Mouse (Mus musculus) brain, adult 2 months (tissue): ENCODE measurements at regions not wholly inside any gene's neighbourhood (a gene's known extent, or its start where the extent isn't known, plus 50 kb on each side); places are given as distances from the start of the nearest gene placed in this dataset.

Experiments
- DNase-seq: peaks from one replicate; pipeline ENCODE4 v3.0.0; 2011; ENCODE audit warnings: low read depth, low spot score

GRCm38 (mm10) chr5:97656167-97656924, 199.5 kb upstream of the Gk2 start:
- peak; percentile 38 for DNase-seq

DNA sequence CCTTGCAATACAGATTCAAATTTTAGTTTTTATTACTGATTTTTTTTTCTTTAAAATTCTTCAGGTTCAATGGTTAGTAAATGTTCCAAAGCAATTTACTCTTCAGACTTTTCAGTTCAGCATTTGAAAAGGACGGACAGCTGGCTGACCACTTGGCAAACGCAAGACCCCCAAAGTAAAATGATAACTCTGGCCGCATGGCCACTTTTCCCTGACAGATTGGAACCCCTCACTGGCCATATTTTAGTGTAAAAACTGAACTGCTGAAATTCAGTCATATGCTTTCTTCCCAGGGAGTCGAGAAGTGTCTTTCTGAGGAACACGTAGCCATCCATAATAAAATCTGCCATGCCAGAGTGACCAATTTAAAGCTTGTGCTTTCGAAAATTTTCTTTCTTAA, 198.4 kb upstream of the Gk2 start:
- no peak for DNase-seq

- DNase-seq, result no peak
Observed at GRCm38 (mm10) chr5:97654414-97654813, 197.6 kb upstream of the Gk2 start.

GRCm38 (mm10) chr5:97642251-97642650, 185.4 kb upstream of the Gk2 start:
- peak; percentile 64 for DNase-seq

DNA sequence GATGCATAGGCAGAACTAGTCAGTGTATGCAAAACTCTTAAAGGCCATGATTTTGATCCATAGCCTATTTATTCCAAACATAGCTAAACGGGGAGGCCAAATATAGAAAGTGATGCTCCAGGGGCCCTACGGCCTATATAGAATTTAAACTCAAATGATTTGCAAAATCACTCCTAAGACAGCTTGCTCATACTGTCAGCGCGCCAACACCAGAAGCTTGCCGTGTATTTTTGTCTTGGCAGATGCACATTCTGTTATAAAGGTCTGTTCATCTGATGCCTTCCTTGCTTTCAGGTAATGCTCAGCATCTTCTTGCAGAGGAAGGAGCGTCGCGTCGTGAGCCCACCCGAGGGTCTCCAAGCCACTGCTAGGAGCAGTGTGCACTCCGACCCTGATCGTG, 184.8 kb upstream of the Gk2 start:
- DNase-seq, result peak; percentile 89

DNA sequence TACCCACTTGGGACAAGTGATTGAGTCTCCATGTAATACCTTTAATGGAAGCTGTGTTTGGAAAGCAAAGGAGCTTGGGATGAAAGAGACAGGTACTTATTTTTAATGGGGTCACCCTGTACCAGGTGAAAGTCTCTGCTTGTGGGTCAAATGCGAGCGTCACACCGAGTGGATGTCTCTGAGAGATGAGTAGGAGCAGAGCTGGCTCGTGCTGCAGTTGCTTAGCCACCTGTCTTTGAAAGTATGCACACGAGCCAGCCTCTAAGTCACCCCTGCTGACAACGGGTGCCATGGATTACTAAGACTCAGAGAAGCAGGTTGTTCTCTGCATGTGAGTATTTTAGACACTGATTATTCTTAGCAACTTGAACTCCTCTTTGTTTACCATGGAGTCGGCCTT, 179.5 kb upstream of the Gk2 start:
- no peak for DNase-seq

GRCm38 (mm10) chr5:97633766-97634165, 176.9 kb upstream of the Gk2 start:
- peak; percentile 82 for DNase-seq

- DNase-seq, result no peak
Observed at GRCm38 (mm10) chr5:97632791-97633190, 176.0 kb upstream of the Gk2 start.

GRCm38 (mm10) chr5:97625200-97625599, 168.4 kb upstream of the Gk2 start:
- peak; percentile 58 for DNase-seq

DNA sequence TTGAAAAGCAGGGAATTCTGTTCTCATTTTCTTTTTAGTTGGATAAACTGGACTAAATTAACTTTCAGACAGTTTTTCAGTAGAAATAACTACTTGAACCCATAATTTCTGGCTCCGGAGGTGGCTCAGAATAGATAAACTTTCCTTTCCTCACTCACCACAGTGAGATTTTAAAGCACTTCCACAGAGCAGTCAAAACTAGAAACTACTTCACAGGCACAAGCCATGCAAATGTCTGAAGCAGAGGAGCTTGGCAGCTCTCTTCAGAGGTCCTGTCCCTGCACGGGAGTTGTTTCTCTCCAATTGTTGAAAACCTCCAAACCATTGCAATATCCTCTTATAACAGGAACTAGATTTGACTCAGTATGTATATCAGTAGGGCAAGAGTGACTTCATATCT, 163.1 kb upstream of the Gk2 start:
- DNase-seq, result no peak

DNA sequence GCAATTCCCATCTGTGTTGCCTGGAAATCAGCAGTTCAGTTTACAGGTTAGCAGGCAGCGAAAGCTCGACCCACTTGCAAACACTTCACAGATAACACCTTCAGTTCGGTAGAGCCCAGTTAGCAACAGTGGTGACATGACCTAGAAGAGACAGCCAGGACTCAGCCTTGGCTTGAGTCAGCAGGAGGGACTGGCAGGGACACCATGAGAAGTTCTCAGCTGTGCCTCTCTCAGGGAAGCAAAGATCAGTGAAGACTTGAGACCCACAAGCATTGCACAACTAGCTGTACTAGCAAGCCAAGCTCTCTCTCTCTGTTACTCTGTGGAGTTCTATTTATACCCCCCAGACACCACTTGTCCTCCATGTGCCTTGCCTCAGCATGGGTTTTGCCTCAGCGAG, 161.6 kb upstream of the Gk2 start:
- DNase-seq, result no peak

DNA sequence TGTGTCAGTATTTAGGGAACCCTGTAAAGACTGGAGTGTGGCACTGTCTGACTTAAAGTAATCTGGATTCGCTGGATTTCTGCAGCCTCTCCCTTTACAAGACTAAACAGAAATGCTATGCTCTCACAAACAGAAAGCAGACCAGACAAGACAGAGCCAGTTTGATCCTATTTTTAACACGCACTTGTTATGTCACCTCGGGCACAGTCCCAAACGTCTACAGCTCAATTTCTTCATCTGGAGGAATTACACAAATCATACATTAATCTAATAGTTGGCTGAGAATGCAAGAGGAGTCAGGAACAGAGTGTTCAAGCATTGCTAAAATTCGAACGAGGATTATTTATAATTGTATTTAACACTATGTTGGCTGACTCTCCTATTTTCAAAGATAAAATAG, 145.4 kb upstream of the Gk2 start:
- DNase-seq, result peak; percentile 17

- no peak for DNase-seq
Observed at GRCm38 (mm10) chr5:97601384-97601783, 144.6 kb upstream of the Gk2 start.

DNA sequence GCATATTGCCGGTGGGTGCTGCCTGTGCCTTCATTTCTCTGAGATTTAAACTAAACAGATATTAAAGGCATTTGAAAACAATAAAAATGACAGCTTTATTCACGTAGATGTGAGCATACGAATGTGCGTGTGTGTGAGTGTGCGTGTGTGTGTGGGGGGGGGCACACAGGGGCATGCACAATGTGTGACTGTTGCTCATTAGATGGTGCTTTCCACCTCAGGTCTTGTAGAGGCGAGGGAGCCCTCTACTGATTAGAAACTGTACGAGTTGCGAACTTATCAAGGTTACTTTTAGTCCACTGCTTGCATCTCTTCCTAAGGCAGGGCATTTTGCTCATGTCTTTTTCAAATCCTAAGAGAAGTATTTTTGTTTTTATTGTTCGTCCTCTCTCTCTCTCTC, 141.9 kb upstream of the Gk2 start:
- DNase-seq, result peak; percentile 65

DNA sequence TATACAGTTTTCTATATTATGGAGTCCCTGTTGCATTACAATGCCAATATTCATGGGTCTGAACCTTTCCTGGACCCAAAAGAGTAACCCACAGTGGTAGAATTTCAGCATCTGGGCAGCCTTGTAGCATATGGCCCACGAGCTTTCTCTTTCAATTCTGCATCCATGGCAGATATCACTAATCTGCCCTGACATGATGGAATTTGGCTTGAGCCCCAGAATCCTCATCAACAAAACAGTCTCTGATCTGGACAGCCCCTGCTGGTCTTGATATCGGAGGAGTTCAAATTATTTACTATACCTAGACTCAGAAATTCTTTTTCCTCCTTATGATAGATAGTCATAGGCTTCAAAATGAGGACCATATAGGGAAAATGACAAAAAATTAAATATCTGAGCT, 139.1 kb upstream of the Gk2 start:
- DNase-seq, result no peak

- DNase-seq, result no peak
Observed at GRCm38 (mm10) chr5:97594081-97594480, 137.3 kb upstream of the Gk2 start.

- no peak for DNase-seq
Observed at GRCm38 (mm10) chr5:97582509-97582908, 125.7 kb upstream of the Gk2 start.

GRCm38 (mm10) chr5:97565486-97565885, 108.7 kb upstream of the Gk2 start:
- DNase-seq, result peak; percentile 16

DNA sequence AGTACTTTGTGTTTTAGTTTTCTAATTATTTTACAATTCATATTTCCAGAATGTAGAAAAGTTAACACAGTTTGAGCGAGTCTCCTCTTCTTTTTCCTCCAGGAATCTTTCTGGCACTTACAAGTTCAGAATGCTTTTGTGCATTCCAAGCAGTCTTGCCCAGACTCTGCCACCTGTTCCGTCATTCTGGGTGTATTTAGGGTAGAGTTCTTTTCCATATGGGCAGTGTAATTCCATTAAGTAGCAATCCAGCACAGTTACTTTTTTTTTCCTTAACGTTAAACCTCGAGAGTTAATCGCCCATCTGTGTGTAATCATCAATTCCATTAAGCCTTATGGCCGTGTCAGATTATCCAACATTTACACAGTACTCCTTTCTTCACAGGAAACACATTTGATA, 106.9 kb upstream of the Gk2 start:
- peak; percentile 36 for DNase-seq

GRCm38 (mm10) chr5:97554274-97554673, 97.5 kb upstream of the Gk2 start:
- peak; percentile 45 for DNase-seq

GRCm38 (mm10) chr5:97553122-97553521, 96.3 kb upstream of the Gk2 start:
- no peak for DNase-seq

- DNase-seq, result no peak
Observed at GRCm38 (mm10) chr5:97537492-97538257, 80.9 kb upstream of the Gk2 start.

GRCm38 (mm10) chr5:97533733-97534132, 76.9 kb upstream of the Gk2 start:
- no peak for DNase-seq
